Mouse (Mus musculus): ENCODE data around the gene Tgm1. TPM values are rescaled to one million over a fixed set of nuclear protein-coding genes. Genes with fewer than 3 reads are reported as not detected.

The Tgm1 gene
- polyA plus RNA-seq, 1 experiment from 2014 or later, result 0.27 TPM

- Histone ChIP-seq H3K9ac (ENCODE audit: low read length) (no peak overlapping the region), H3K4me3 (ENCODE audit: low read depth, low read length) (no peak overlapping the region), H3K36me3 (ENCODE audit: control insufficient read depth, insufficient read depth, low read length) (no peaks in the 10 kb centered on the region), H3K4me2 (no peak overlapping the region), H3K9me3 (ENCODE audit: control insufficient read depth, low read length) (no peaks in the 10 kb centered on the region), H3K4me1 (ENCODE audit: control insufficient read depth, insufficient read depth, low read length) (no peaks in the 10 kb centered on the region), H3K27me3 (ENCODE audit: control insufficient read depth, insufficient read depth, low read length) (no peaks in the 10 kb centered on the region), H3K27ac (ENCODE audit: low read depth, low read length) (no peak overlapping the region)
- WGBS, result 77% methylated on average over 7 of the region's 7 CpGs
- DNase-seq (ENCODE audit: low spot score, missing footprints), result no peak
- ATAC-seq (ENCODE audit: low FRiP score), result no peak
These were observed 16.4 kb upstream of the Tgm1 start for GRCm38 (mm10) chr14:55730116-55730515.

- 80% methylated on average over 8 of the region's 8 CpGs for WGBS
- Histone ChIP-seq H3K9ac (ENCODE audit: low read length) (no peak overlapping the region), H3K27me3 (ENCODE audit: control insufficient read depth, insufficient read depth, low read length) (no peaks in the 10 kb centered on the region), H3K4me2 (no peak overlapping the region), H3K36me3 (ENCODE audit: control insufficient read depth, insufficient read depth, low read length) (no peaks in the 10 kb centered on the region), H3K4me1 (ENCODE audit: control insufficient read depth, insufficient read depth, low read length) (no peaks in the 10 kb centered on the region), H3K4me3 (ENCODE audit: low read depth, low read length) (no peak overlapping the region), H3K9me3 (ENCODE audit: control insufficient read depth, low read length) (no peaks in the 10 kb centered on the region), H3K27ac (ENCODE audit: low read depth, low read length) (no peak overlapping the region)
- no peak for DNase-seq (ENCODE audit: low spot score, missing footprints)
- ATAC-seq (ENCODE audit: low FRiP score), result no peak
These were observed 14.4 kb upstream of the Tgm1 start for GRCm38 (mm10) chr14:55727889-55728685.

GRCm38 (mm10) chr14:55726261-55726660 is 12.5 kb upstream of the Tgm1 start:
- no peak for ATAC-seq (ENCODE audit: low FRiP score)

GRCm38 (mm10) chr14:55724411-55724871 is 10.7 kb upstream of the Tgm1 start:
- no peak for ATAC-seq (ENCODE audit: low FRiP score)
- no peaks in the 10 kb centered on the region for H3K36me3 ChIP-seq (ENCODE audit: control insufficient read depth, insufficient read depth, low read length)
- H3K4me3 ChIP-seq (ENCODE audit: low read depth, low read length), result no peak overlapping the region
- no peak overlapping the region for H3K9ac ChIP-seq (ENCODE audit: low read length)
- H3K27ac ChIP-seq (ENCODE audit: low read depth, low read length), result no peak overlapping the region
- 0 out of 2 replicates have a peak, but pooled peaks cover 3% of the 10 kb centered on the region for H3K4me1 ChIP-seq (ENCODE audit: control insufficient read depth, insufficient read depth, low read length)
- no peaks in the 10 kb centered on the region for H3K27me3 ChIP-seq (ENCODE audit: control insufficient read depth, insufficient read depth, low read length)
- WGBS, result 74% methylated on average over 8 of the region's 8 CpGs
- no peaks in the 10 kb centered on the region for H3K9me3 ChIP-seq (ENCODE audit: control insufficient read depth, low read length)
- no peak overlapping the region for H3K4me2 ChIP-seq
- no peak for DNase-seq (ENCODE audit: low spot score, missing footprints)

More at GRCm38 (mm10) chr14:55726261-55726660, 12.5 kb upstream of the Tgm1 start:
- Histone ChIP-seq H3K9me3 (ENCODE audit: control insufficient read depth, low read length) (no peaks in the 10 kb centered on the region), H3K4me3 (ENCODE audit: low read depth, low read length) (no peak overlapping the region), H3K27me3 (ENCODE audit: control insufficient read depth, insufficient read depth, low read length) (no peaks in the 10 kb centered on the region), H3K27ac (ENCODE audit: low read depth, low read length) (no peak overlapping the region), H3K9ac (ENCODE audit: low read length) (no peak overlapping the region), H3K4me2 (no peak overlapping the region), H3K4me1 (ENCODE audit: control insufficient read depth, insufficient read depth, low read length) (0 out of 2 replicates have a peak, but pooled peaks cover 2% of the 10 kb centered on the region), H3K36me3 (ENCODE audit: control insufficient read depth, insufficient read depth, low read length) (no peaks in the 10 kb centered on the region)
- no peak for DNase-seq (ENCODE audit: low spot score, missing footprints)

GRCm38 (mm10) chr14:55723433-55723832 is 9.7 kb upstream of the Tgm1 start:
- Histone ChIP-seq H3K4me3 (ENCODE audit: low read depth, low read length) (no peak overlapping the region), H3K9me3 (ENCODE audit: control insufficient read depth, low read length) (no peaks in the 10 kb centered on the region), H3K36me3 (ENCODE audit: control insufficient read depth, insufficient read depth, low read length) (no peaks in the 10 kb centered on the region), H3K27me3 (ENCODE audit: control insufficient read depth, insufficient read depth, low read length) (no peaks in the 10 kb centered on the region), H3K4me1 (ENCODE audit: control insufficient read depth, insufficient read depth, low read length) (0 out of 2 replicates have a peak, but pooled peaks cover 3% of the 10 kb centered on the region), H3K27ac (ENCODE audit: low read depth, low read length) (no peak overlapping the region), H3K9ac (ENCODE audit: low read length) (no peak overlapping the region), H3K4me2 (no peak overlapping the region)
- DNase-seq (ENCODE audit: low spot score, missing footprints), result no peak
- 94% methylated on average over 7 of the region's 7 CpGs for WGBS
- no peak for ATAC-seq (ENCODE audit: low FRiP score)

- H3K36me3 ChIP-seq (ENCODE audit: control insufficient read depth, insufficient read depth, low read length), result no peaks in the 10 kb centered on the region
- H3K9ac ChIP-seq (ENCODE audit: low read length), result peak overlapping the region; percentile 66
- no peaks in the 10 kb centered on the region for H3K9me3 ChIP-seq (ENCODE audit: control insufficient read depth, low read length)
- ATAC-seq (ENCODE audit: low FRiP score), result peak; percentile 45
- H3K27ac ChIP-seq (ENCODE audit: low read depth, low read length), result no peak overlapping the region; the same call in 1 of the 2 replicates
- H3K4me3 ChIP-seq (ENCODE audit: low read depth, low read length), result peak overlapping the region; percentile 57; the same call in 1 of the 2 replicates
- no peaks in the 10 kb centered on the region for H3K27me3 ChIP-seq (ENCODE audit: control insufficient read depth, insufficient read depth, low read length)
- peak overlapping the region; percentile 52; the same call in 1 of the 2 replicates for H3K4me2 ChIP-seq
- peak; percentile 93 for DNase-seq (ENCODE audit: low spot score, missing footprints)
- 0 out of 2 replicates have a peak, but pooled peaks cover 3% of the 10 kb centered on the region for H3K4me1 ChIP-seq (ENCODE audit: control insufficient read depth, insufficient read depth, low read length)
- WGBS, result 42% methylated on average over 8 of the region's 8 CpGs
These were observed 8.8 kb upstream of the Tgm1 start for GRCm38 (mm10) chr14:55722438-55722945.

GRCm38 (mm10) chr14:55721700-55722437 is 8.1 kb upstream of the Tgm1 start, which contains the start of gene Rabggta:
Gene Rabggta (minus strand): TSS chr14:55722263.
- Histone ChIP-seq H3K4me3 (ENCODE audit: low read depth, low read length) (peak within 1 kb of the TSS; percentile 57), H3K9me3 (ENCODE audit: control insufficient read depth, low read length) (no peaks in the 10 kb centered on the region), H3K4me2 (peak within 1 kb of the TSS; percentile 52), H3K27ac (ENCODE audit: low read depth, low read length) (peak within 1 kb of the TSS; percentile 5; the same call in 1 of the 2 replicates), H3K27me3 (ENCODE audit: control insufficient read depth, insufficient read depth, low read length) (no peaks in the 10 kb centered on the region), H3K36me3 (ENCODE audit: control insufficient read depth, insufficient read depth, low read length) (no peaks in the 10 kb centered on the region), H3K4me1 (ENCODE audit: control insufficient read depth, insufficient read depth, low read length) (0 out of 2 replicates have a peak, but pooled peaks cover 3% of the 10 kb centered on the region), H3K9ac (ENCODE audit: low read length) (peak within 1 kb of the TSS; percentile 66)
- DNase-seq (ENCODE audit: low spot score, missing footprints) (peak; percentile 98), ATAC-seq (ENCODE audit: low FRiP score) (peak; percentile 94)
- WGBS, result under 1% methylated on average over 50 of the region's 50 CpGs

- ATAC-seq (ENCODE audit: low FRiP score) (no peak), DNase-seq (ENCODE audit: low spot score, missing footprints) (no peak)
- 0 out of 2 replicates have a peak, but pooled peaks cover 3% of the 10 kb centered on the region for H3K4me1 ChIP-seq (ENCODE audit: control insufficient read depth, insufficient read depth, low read length)
- no peaks in the 10 kb centered on the region for H3K9me3 ChIP-seq (ENCODE audit: control insufficient read depth, low read length)
- H3K27ac ChIP-seq (ENCODE audit: low read depth, low read length), result no peak overlapping the region
- no peak overlapping the region for H3K4me3 ChIP-seq (ENCODE audit: low read depth, low read length)
- H3K9ac ChIP-seq (ENCODE audit: low read length), result no peak overlapping the region
- no peaks in the 10 kb centered on the region for H3K36me3 ChIP-seq (ENCODE audit: control insufficient read depth, insufficient read depth, low read length)
- peak overlapping the region; percentile 52 for H3K4me2 ChIP-seq
- 80% methylated on average over 6 of the region's 6 CpGs for WGBS
- H3K27me3 ChIP-seq (ENCODE audit: control insufficient read depth, insufficient read depth, low read length), result no peaks in the 10 kb centered on the region
These were observed 7.3 kb upstream of the Tgm1 start for GRCm38 (mm10) chr14:55721076-55721475.
